Mouse (Mus musculus): ENCODE results near the gene Gm3033.
"Not testable (repeated sequence)": the region's sequence is repeated elsewhere in the genome, so short reads cannot be mapped to it uniquely, and the experiment has no call there.

Gm3033 gene

GRCm38 (mm10) chr14:3845945-3846344 lies at the start of gene Gm3033:
TSS of gene Gm3033 (plus strand) at chr14:3846245.
- not testable (repeated sequence) for DNase-seq (ENCODE audit: inconsistent ontology term)

GRCm38 (mm10) chr14:3809774-3810173 lies 36.3 kb upstream of the Gm3033 start, which contains the start of gene Gm3002:
TSS of gene Gm3002 (plus strand) at chr14:3810074.
- DNase-seq (ENCODE audit: inconsistent ontology term) = not testable (repeated sequence)

GRCm38 (mm10) chr14:3883872-3884271 lies 37.8 kb downstream of the Gm3033 start, which contains the start of gene Gm2916:
TSS of gene Gm2916 (plus strand) at chr14:3884172.
- DNase-seq (ENCODE audit: inconsistent ontology term) = not testable (repeated sequence)
